Mouse (Mus musculus): ENCODE data around the gene Saxo1. TPM values are rescaled to one million over a fixed set of nuclear protein-coding genes. Genes with fewer than 3 reads are reported as not detected.

The Saxo1 gene
- polyA plus RNA-seq, 1 experiment from 2014 or later = not detected

GRCm38 (mm10) chr4:86555035-86555707 is 3.0 kb downstream of the Saxo1 start:
- no peaks in the 10 kb centered on the region for H3K4me1 ChIP-seq
- H3K4me2 ChIP-seq = no peak overlapping the region
- H3K27ac ChIP-seq = no peak overlapping the region
- H3K9me3 ChIP-seq (replicated peaks) = no peaks in the 10 kb centered on the region
- H3K36me3 ChIP-seq = no peaks in the 10 kb centered on the region
- no peak overlapping the region for H3K4me3 ChIP-seq
- no peak overlapping the region for H3K9ac ChIP-seq
- no peak for ATAC-seq
- H3K27me3 ChIP-seq (replicated peaks) = 0 out of 2 replicates have a peak, but pooled peaks cover 12% of the 10 kb centered on the region
- WGBS (ENCODE audit: insufficient replicate concordance) = 20% methylated on average over 6 of the region's 6 CpGs

GRCm38 (mm10) chr4:86548332-86548731 is 9.8 kb downstream of the Saxo1 start:
- no peak overlapping the region for H3K9ac ChIP-seq
- H3K4me2 ChIP-seq = no peak overlapping the region
- H3K27me3 ChIP-seq (replicated peaks) = no peaks in the 10 kb centered on the region
- no peak overlapping the region for H3K4me3 ChIP-seq
- WGBS (ENCODE audit: insufficient replicate concordance) = 40% methylated on average over 9 of the region's 9 CpGs
- H3K36me3 ChIP-seq = no peaks in the 10 kb centered on the region
- no peak for ATAC-seq
- H3K9me3 ChIP-seq (replicated peaks) = no peaks in the 10 kb centered on the region
- H3K27ac ChIP-seq = no peak overlapping the region
- H3K4me1 ChIP-seq = no peaks in the 10 kb centered on the region

DNA sequence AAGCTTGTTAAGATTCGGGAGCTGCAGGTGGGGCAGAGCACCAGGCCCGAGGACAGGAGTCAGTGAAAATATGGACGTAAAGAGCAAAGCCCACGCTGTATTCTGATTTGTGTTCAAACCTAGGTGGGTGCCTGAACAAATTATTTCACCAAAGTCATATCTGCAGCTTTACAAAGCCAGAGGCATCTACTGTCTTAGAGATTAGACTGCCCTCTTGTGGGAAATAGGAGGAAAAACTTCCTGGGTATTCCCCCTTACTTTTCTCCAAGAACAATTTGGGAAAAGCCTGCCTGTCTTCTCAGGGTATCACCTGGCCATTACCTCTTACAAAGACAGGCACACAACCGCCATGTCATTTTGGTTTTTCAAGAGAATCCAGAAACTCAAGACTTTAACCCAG is 12.5 kb downstream of the Saxo1 start:
- no peaks in the 10 kb centered on the region for H3K27me3 ChIP-seq (replicated peaks)
- H3K36me3 ChIP-seq = no peaks in the 10 kb centered on the region
- WGBS (ENCODE audit: insufficient replicate concordance) = 48% methylated on average over 5 of the region's 5 CpGs
- no peak overlapping the region for H3K9ac ChIP-seq
- ATAC-seq = no peak
- H3K4me3 ChIP-seq = no peak overlapping the region
- H3K27ac ChIP-seq = no peak overlapping the region
- no peak overlapping the region for H3K4me2 ChIP-seq
- no peaks in the 10 kb centered on the region for H3K9me3 ChIP-seq (replicated peaks)
- no peaks in the 10 kb centered on the region for H3K4me1 ChIP-seq

GRCm38 (mm10) chr4:86543999-86544398 is 14.1 kb downstream of the Saxo1 start:
- H3K27ac ChIP-seq = no peak overlapping the region
- no peaks in the 10 kb centered on the region for H3K36me3 ChIP-seq
- H3K9ac ChIP-seq = no peak overlapping the region
- 71% methylated on average over 3 of the region's 3 CpGs for WGBS (ENCODE audit: insufficient replicate concordance)
- no peaks in the 10 kb centered on the region for H3K9me3 ChIP-seq (replicated peaks)
- ATAC-seq = no peak
- no peak overlapping the region for H3K4me3 ChIP-seq
- H3K4me2 ChIP-seq = no peak overlapping the region
- H3K4me1 ChIP-seq = no peaks in the 10 kb centered on the region
- H3K27me3 ChIP-seq (replicated peaks) = no peaks in the 10 kb centered on the region

GRCm38 (mm10) chr4:86541573-86541972 is 16.6 kb downstream of the Saxo1 start:
- Histone ChIP-seq H3K4me2 (no peak overlapping the region), H3K4me1 (no peaks in the 10 kb centered on the region), H3K9me3 (replicated peaks) (no peaks in the 10 kb centered on the region), H3K9ac (no peak overlapping the region), H3K4me3 (no peak overlapping the region), H3K27ac (no peak overlapping the region), H3K27me3 (replicated peaks) (no peaks in the 10 kb centered on the region), H3K36me3 (no peaks in the 10 kb centered on the region)
- 73% methylated on average over 1 of the region's 1 CpGs for WGBS (ENCODE audit: insufficient replicate concordance)
- no peak for ATAC-seq

- WGBS (ENCODE audit: insufficient replicate concordance) = 69% methylated on average over 5 of the region's 5 CpGs
- Histone ChIP-seq H3K4me3 (no peak overlapping the region), H3K36me3 (no peaks in the 10 kb centered on the region), H3K9ac (no peak overlapping the region), H3K4me2 (no peak overlapping the region), H3K27ac (no peak overlapping the region), H3K27me3 (replicated peaks) (no peaks in the 10 kb centered on the region), H3K9me3 (replicated peaks) (no peaks in the 10 kb centered on the region), H3K4me1 (no peaks in the 10 kb centered on the region)
- no peak for ATAC-seq
Measured at GRCm38 (mm10) chr4:86538936-86539335, 19.2 kb downstream of the Saxo1 start.

GRCm38 (mm10) chr4:86537972-86538371 is 20.2 kb downstream of the Saxo1 start:
- Histone ChIP-seq H3K4me3 (no peak overlapping the region), H3K36me3 (no peaks in the 10 kb centered on the region), H3K27ac (no peak overlapping the region), H3K27me3 (replicated peaks) (no peaks in the 10 kb centered on the region), H3K4me1 (no peaks in the 10 kb centered on the region), H3K9me3 (replicated peaks) (no peaks in the 10 kb centered on the region), H3K4me2 (no peak overlapping the region), H3K9ac (no peak overlapping the region)
- WGBS (ENCODE audit: insufficient replicate concordance) = 17% methylated on average over 4 of the region's 4 CpGs
- ATAC-seq = no peak

- H3K27ac ChIP-seq = no peak overlapping the region
- H3K9ac ChIP-seq = no peak overlapping the region
- no peaks in the 10 kb centered on the region for H3K36me3 ChIP-seq
- H3K27me3 ChIP-seq (replicated peaks) = no peaks in the 10 kb centered on the region
- no peaks in the 10 kb centered on the region for H3K4me1 ChIP-seq
- no peak overlapping the region for H3K4me3 ChIP-seq
- 70% methylated on average over 5 of the region's 5 CpGs for WGBS (ENCODE audit: insufficient replicate concordance)
- H3K4me2 ChIP-seq = no peak overlapping the region
- H3K9me3 ChIP-seq (replicated peaks) = no peaks in the 10 kb centered on the region
- no peak for ATAC-seq
Measured at GRCm38 (mm10) chr4:86534091-86534481, 24.0 kb downstream of the Saxo1 start.

- no peak overlapping the region for H3K27ac ChIP-seq
- WGBS (ENCODE audit: insufficient replicate concordance) = 82% methylated on average over 8 of the region's 8 CpGs
- no peaks in the 10 kb centered on the region for H3K9me3 ChIP-seq (replicated peaks)
- H3K9ac ChIP-seq = no peak overlapping the region
- no peaks in the 10 kb centered on the region for H3K4me1 ChIP-seq
- no peak overlapping the region for H3K4me2 ChIP-seq
- ATAC-seq = no peak
- H3K27me3 ChIP-seq (replicated peaks) = no peaks in the 10 kb centered on the region
- no peak overlapping the region for H3K4me3 ChIP-seq
- no peaks in the 10 kb centered on the region for H3K36me3 ChIP-seq
Measured at GRCm38 (mm10) chr4:86533406-86534090, 24.6 kb downstream of the Saxo1 start.

DNA sequence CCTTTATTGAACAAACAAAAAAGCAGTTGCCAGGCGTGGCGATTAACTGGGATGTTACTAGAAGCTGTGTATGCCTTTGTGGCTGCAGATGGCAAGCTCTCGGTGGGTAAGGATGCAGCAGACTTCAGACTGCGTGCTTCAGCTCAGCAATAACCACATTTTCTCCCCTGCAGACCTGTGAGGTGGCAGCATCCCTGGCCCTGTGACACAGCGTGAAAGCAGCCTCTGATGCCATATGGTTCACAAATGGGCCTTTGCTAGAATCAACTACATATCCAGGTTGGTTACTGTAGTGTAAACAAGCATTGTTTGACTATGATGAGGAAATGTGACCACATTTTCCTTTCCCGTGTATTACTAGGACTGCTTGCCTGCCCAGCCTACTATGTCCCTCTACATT is 29.0 kb downstream of the Saxo1 start:
- Histone ChIP-seq H3K4me1 (no peaks in the 10 kb centered on the region), H3K27ac (no peak overlapping the region), H3K27me3 (replicated peaks) (no peaks in the 10 kb centered on the region), H3K36me3 (no peaks in the 10 kb centered on the region), H3K4me2 (no peak overlapping the region), H3K4me3 (no peak overlapping the region), H3K9ac (no peak overlapping the region), H3K9me3 (replicated peaks) (no peaks in the 10 kb centered on the region)
- whole genome bisulfite sequencing (ENCODE audit: insufficient replicate concordance) = 61% methylated on average over 6 of the region's 6 CpGs
- ATAC-seq = no peak

DNA sequence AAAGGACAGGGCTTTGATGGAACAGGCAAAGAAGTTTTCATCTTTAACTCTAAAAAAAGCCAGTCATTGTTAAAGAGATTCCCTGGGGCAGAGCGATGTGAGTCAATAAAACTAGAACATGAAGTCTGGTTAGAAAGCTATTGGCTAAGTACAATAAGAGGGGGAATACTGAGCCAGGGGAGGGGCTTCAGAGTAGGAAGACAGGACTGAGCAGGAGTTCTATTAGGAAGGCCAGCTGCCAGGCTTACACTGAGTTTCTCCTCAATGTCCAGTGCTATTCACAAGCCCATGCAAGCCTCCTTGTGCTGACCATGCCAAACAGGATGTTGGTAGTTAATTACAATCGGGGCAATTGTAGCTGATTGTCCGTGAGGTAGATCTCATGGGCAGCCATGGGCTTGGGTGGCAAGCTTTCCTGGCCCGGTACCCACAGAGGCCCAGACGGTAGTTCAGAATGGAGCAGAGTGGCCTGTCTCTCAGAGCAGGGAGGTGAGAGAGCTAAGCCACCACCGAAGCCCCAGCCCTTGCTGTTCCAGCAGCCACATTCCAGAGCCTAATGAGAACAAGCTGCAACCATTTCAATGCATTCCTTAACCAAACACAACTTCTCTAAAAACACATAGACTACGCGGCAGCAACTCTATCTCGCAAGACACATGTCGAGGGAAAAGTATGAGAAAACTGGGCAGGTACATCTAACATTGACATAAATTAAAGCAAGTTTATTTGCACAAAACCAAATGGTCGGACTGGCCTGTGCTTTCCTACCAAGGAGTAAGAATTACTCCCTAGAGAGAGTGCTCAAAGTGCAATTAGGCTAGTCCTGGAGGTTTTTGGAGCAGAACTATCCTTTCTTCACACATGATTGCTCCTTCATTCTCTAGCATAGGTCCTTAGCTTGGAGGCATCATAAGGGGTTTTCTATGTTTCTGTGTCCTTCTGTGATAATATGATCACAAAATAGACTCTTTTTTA is 30.7 kb downstream of the Saxo1 start:
- no peaks in the 10 kb centered on the region for H3K9me3 ChIP-seq (replicated peaks)
- 68% methylated on average over 11 of the region's 11 CpGs for WGBS (ENCODE audit: insufficient replicate concordance)
- no peak overlapping the region for H3K4me3 ChIP-seq
- no peak overlapping the region for H3K27ac ChIP-seq
- H3K4me1 ChIP-seq = no peaks in the 10 kb centered on the region
- no peak overlapping the region for H3K9ac ChIP-seq
- no peaks in the 10 kb centered on the region for H3K27me3 ChIP-seq (replicated peaks)
- no peak for ATAC-seq
- H3K36me3 ChIP-seq = no peaks in the 10 kb centered on the region
- no peak overlapping the region for H3K4me2 ChIP-seq

DNA sequence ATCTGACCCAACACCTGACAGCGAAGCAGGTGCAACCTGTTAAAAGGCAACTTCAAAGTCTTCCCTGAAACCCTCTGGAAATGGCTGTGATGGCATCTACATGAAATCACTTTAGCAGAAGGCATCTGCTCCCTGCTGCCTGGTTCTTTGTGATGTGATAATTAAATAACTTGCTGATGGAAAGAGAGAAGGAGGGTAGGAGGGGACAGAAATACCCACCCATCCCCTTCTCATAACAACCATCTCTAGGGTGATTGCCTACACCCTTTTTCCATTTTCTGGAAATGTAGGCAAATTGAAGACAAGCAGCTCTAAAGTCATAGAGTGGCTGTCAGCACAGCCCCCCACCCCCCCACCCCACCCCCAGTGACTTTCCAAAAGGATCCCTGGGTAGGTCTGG is 33.6 kb downstream of the Saxo1 start:
- Histone ChIP-seq H3K27me3 (replicated peaks) (no peaks in the 10 kb centered on the region), H3K4me1 (no peaks in the 10 kb centered on the region), H3K9me3 (replicated peaks) (no peaks in the 10 kb centered on the region), H3K27ac (no peak overlapping the region), H3K4me3 (no peak overlapping the region), H3K4me2 (no peak overlapping the region), H3K36me3 (no peaks in the 10 kb centered on the region), H3K9ac (no peak overlapping the region)
- 71% methylated on average over 1 of the region's 1 CpGs for WGBS (ENCODE audit: insufficient replicate concordance)
- ATAC-seq = no peak
